Mouse (Mus musculus) heart, adult 2 months (tissue): Measurements from ENCODE around the gene Mlh3. TPM values are rescaled to one million over a fixed set of nuclear protein-coding genes. Genes with fewer than 3 reads are reported as not detected.

Experiments used
- DNase-seq, 2 experiments: peaks; one replicate each; pipeline ENCODE4 v3.0.0; 2021
- H3K27ac ChIP-seq: fragments of 200-600 bp; 2 replicates; pipeline ENCODE4 v1.8.1; 2022
- H3K27me3 ChIP-seq: fragments of 200-500 bp; 2 replicates; pipeline ENCODE4 v1.6.1; 2012; ENCODE audit warnings: mild to moderate bottlenecking, low read length, inconsistent platforms, mixed read lengths; ENCODE audit not compliant: control insufficient read depth, insufficient read depth
- H3K36me3 ChIP-seq: fragments of 200-500 bp; 2 replicates; pipeline ENCODE4 v1.6.1; 2012; ENCODE audit warnings: low read length, inconsistent platforms; ENCODE audit not compliant: control insufficient read depth, insufficient read depth
- H3K4me1 ChIP-seq: fragments of 200-500 bp; 2 replicates; pipeline ENCODE4 v1.6.1; 2011; ENCODE audit warnings: low read length; ENCODE audit not compliant: control insufficient read depth, insufficient read depth
- H3K4me3 ChIP-seq: fragments of 200-600 bp; 2 replicates; pipeline ENCODE4 v1.8.1; 2022
- H3K79me2 ChIP-seq: fragments of 200-500 bp; replicated peaks from 2 replicates; pipeline ENCODE4 v1.6.1; 2012; ENCODE audit warnings: mild to moderate bottlenecking, inconsistent platforms, low read length, moderate library complexity, mixed read lengths; ENCODE audit not compliant: control insufficient read depth, insufficient read depth
- H3K9ac ChIP-seq: fragments of 200-500 bp; 2 replicates; pipeline ENCODE4 v1.6.1; 2012; ENCODE audit warnings: low read depth, mild to moderate bottlenecking, control low read depth, inconsistent platforms, low read length, mixed read lengths
- CTCF ChIP-seq: fragments of 200-600 bp; IDR thresholded peaks from 2 replicates; pipeline ENCODE4 v1.8.1; 2022; ENCODE audit warnings: antibody characterized with exemption, mild to moderate bottlenecking, moderate library complexity
- EP300 ChIP-seq: fragments of 200-500 bp; IDR thresholded peaks from 2 replicates; pipeline ENCODE4 v1.6.1; 2011; ENCODE audit warnings: low read depth, low read length, control low read depth; ENCODE audit not compliant: insufficient read depth
- POLR2A ChIP-seq: fragments of 200-500 bp; IDR thresholded peaks from 2 replicates; pipeline ENCODE4 v1.6.1; 2011; ENCODE audit warnings: mild to moderate bottlenecking, low read depth, low read length, control low read depth; ENCODE audit not compliant: insufficient read depth
- WGBS: fragments of 180-500 bp; shearing (Covaris S2); methylation state at CpG from one replicate; pipeline ENCODE4 v1.1.7; 2018; 5-methylcytosine and 5-hydroxymethylcytosine counted together
- intact Hi-C: fragments of 180-260 bp; cut with DNase I; formaldehyde crosslinking; loops from one replicate; pipeline ENCODE4 v1.15.1; 2025
- polyA plus RNA-seq: library from polyadenylated mRNA; depleted of rRNA; stranded (reverse); fragments of >200 nt; gene quantifications from 2 replicates; pipeline ENCODE4 v1.2.3, GENCODE M21; 2012
- total RNA-seq, 2 experiments: library from RNA; stranded (reverse); gene quantifications; 2 replicates each; pipeline ENCODE4 v1.2.3; 2021

Mlh3 gene
- total and polyA plus RNA-seq, 3 experiments = 4.5 to 8.7 (median 8.2) TPM

GRCm38 (mm10) chr12:85291541-85291940 lies 21.1 kb upstream of the Mlh3 start:
- H3K79me2 ChIP-seq = no peaks in the 10 kb centered on the region
- H3K9ac ChIP-seq = no peak overlapping the region
- H3K4me1 ChIP-seq = peaks cover 5% of the 10 kb centered on the region
- H3K36me3 ChIP-seq = no peaks in the 10 kb centered on the region
- no peak for TF ChIP-seq EP300
- no peak for TF ChIP-seq CTCF
- TF ChIP-seq POLR2A = no peak
- H3K4me3 ChIP-seq = no peak overlapping the region
- H3K27me3 ChIP-seq = no peaks in the 10 kb centered on the region
- no peak overlapping the region for H3K27ac ChIP-seq
- intact Hi-C loops = no loop called here
- no peak for DNase-seq

GRCm38 (mm10) chr12:85290633-85291032 lies 20.2 kb upstream of the Mlh3 start:
- WGBS = 79% methylated on average over 10 of the region's 10 CpGs
- Histone ChIP-seq H3K4me1 (peaks cover 5% of the 10 kb centered on the region), H3K9ac (no peak overlapping the region), H3K36me3 (no peaks in the 10 kb centered on the region), H3K27ac (no peak overlapping the region), H3K79me2 (no peaks in the 10 kb centered on the region), H3K4me3 (no peak overlapping the region), H3K27me3 (no peaks in the 10 kb centered on the region)
- TF ChIP-seq POLR2A = no peak
- TF ChIP-seq CTCF = no peak
- no peak for TF ChIP-seq EP300
- intact Hi-C loops = no loop called here
- DNase-seq = no peak

- no peaks in the 10 kb centered on the region for H3K79me2 ChIP-seq
- peak in 1 of 2 experiments; percentile 40 for DNase-seq
- H3K27me3 ChIP-seq = no peaks in the 10 kb centered on the region
- no peaks in the 10 kb centered on the region for H3K36me3 ChIP-seq
- no peak for TF ChIP-seq CTCF
- no peak for TF ChIP-seq POLR2A
- TF ChIP-seq EP300 = no peak
- peak overlapping the region; percentile 18 for H3K9ac ChIP-seq
- peak overlapping the region; percentile 66 for H3K27ac ChIP-seq
- H3K4me3 ChIP-seq = peak overlapping the region; percentile 61
- H3K4me1 ChIP-seq = peaks cover 5% of the 10 kb centered on the region
- 42% methylated on average over 24 of the region's 24 CpGs for WGBS
- intact Hi-C loops = loop anchor here (5.0 kb wide), 2 partner anchors 72 to 122 kb away; partner anchors contain the start of gene Eif2b2
These were observed 19.0 kb upstream of the Mlh3 start for GRCm38 (mm10) chr12:85289157-85290000.

GRCm38 (mm10) chr12:85288486-85289156 lies 18.2 kb upstream of the Mlh3 start, which contains the start of gene Zc2hc1c:
Gene Zc2hc1c (plus strand): TSS chr12:85288591.
- intact Hi-C loops = loop anchor here (5.0 kb wide), 2 partner anchors 71 to 121 kb away; partner anchors contain the start of gene Eif2b2
- Histone ChIP-seq H3K4me3 (peak within 1 kb of the TSS; percentile 61), H3K4me1 (peaks cover 5% of the 10 kb centered on the region), H3K27me3 (no peaks in the 10 kb centered on the region), H3K36me3 (no peaks in the 10 kb centered on the region), H3K9ac (peak within 1 kb of the TSS; percentile 72), H3K79me2 (no peaks in the 10 kb centered on the region), H3K27ac (peak within 1 kb of the TSS; percentile 80)
- DNase-seq = peak; percentile 89 to 93
- WGBS = 4% methylated on average over 30 of the region's 31 CpGs
- TF ChIP-seq CTCF (no peak), POLR2A (peak; percentile 71; the same call in 1 of the 2 replicates), EP300 (no peak)

GRCm38 (mm10) chr12:85287809-85288485 lies 17.5 kb upstream of the Mlh3 start, which contains the start of gene Acyp1:
Gene Acyp1 (minus strand): TSS chr12:85288438.
- Histone ChIP-seq H3K9ac (peak within 1 kb of the TSS; percentile 72), H3K27me3 (no peaks in the 10 kb centered on the region), H3K4me3 (peak within 1 kb of the TSS; percentile 61), H3K27ac (peak within 1 kb of the TSS; percentile 80), H3K4me1 (peaks cover 5% of the 10 kb centered on the region), H3K79me2 (no peaks in the 10 kb centered on the region), H3K36me3 (no peaks in the 10 kb centered on the region)
- intact Hi-C loops = loop anchor here (5.0 kb wide), 2 partner anchors 71 to 121 kb away; partner anchors contain the start of gene Eif2b2
- peak; percentile 73 to 75 for DNase-seq
- 9% methylated on average over 21 of the region's 21 CpGs for WGBS
- no peak for TF ChIP-seq EP300
- no peak for TF ChIP-seq POLR2A
- TF ChIP-seq CTCF = no peak
